Mouse (Mus musculus) brain, embryonic 14.5 days (tissue): ENCODE measurements around the gene Gen1.

Experiments used
- CTCF ChIP-seq: fragments of 200-500 bp; IDR thresholded peaks from 2 replicates; pipeline ENCODE4 v1.5.1; 2012; ENCODE audit warnings: inconsistent platforms, mild to moderate bottlenecking, moderate library complexity, borderline replicate concordance; ENCODE audit not compliant: insufficient read depth, insufficient read length; ENCODE audit errors: extremely low read depth
- POLR2A ChIP-seq: fragments of 200-500 bp; IDR thresholded peaks from 2 replicates; pipeline ENCODE4 v1.6.1; 2012; ENCODE audit warnings: mild to moderate bottlenecking, inconsistent platforms, borderline replicate concordance; ENCODE audit not compliant: poor library complexity, insufficient read depth, insufficient read length, severe bottlenecking; ENCODE audit errors: extremely low read depth

GRCm38 (mm10) chr12:11226123-11226522 lies 39.5 kb downstream of the Gen1 start:
- TF ChIP-seq POLR2A (no peak), CTCF (no peak)
